Mouse (Mus musculus): ENCODE measurements at regions not wholly inside any gene's neighbourhood (a gene's known extent, or its start where the extent isn't known, plus 50 kb on each side); places are given as distances from the start of the nearest gene placed in this dataset.

DNA sequence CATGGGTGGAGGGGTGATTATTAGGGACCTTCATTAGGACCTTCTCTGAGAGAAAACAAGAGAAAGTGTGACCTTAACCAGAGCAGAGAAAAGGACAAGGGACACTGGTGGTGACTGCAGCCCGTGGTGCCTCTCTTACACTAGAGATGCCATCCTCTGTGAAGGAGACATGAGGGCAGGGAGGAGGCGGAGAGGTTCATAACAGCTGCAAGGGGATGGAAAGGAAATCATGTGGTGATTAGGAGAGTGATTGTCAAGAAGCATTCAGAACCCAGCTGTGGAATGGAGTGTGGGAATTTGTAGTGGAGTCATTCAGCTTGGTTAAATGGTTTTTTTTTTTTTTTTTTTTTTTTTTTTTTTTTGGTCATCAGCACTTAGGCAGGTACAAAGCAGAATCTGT lies 64.7 kb upstream of the Dnah5 start:
- no peaks in the 10 kb centered on the region for H3K27me3 ChIP-seq
- CTCF ChIA-PET, result interaction anchor here (1.1 kb wide), 1 partner anchor 219 kb away, joined by 4 read pairs; no protein-coding TSS in a partner anchor
- no peak for TF ChIP-seq CTCF (IDR thresholded peaks at IDR 0.05)
- in situ Hi-C loops (cut with MboI; ENCODE audit: low pct_unique_long_range_greater_than_20kb), result no loop called here
- POLR2A ChIA-PET, result interaction anchor here (0.6 to 1.1 kb wide), 3 partner anchors 23 to 222 kb away, joined by 4 to 10 read pairs (median 8); no protein-coding TSS in a partner anchor
- ATAC-seq (no peak), DNase-seq (ENCODE audit: low read depth, low spot score) (no peak)

GRCm38 (mm10) chr15:28140301-28140700 lies 63.3 kb upstream of the Dnah5 start:
- ChIA-PET POLR2A (no interaction called here), CTCF (interaction anchor here (3.3 kb wide), 1 partner anchor 17 kb away, joined by 9 read pairs; no protein-coding TSS in a partner anchor)
- in situ Hi-C loops (cut with MboI; ENCODE audit: low pct_unique_long_range_greater_than_20kb), result no loop called here
- ATAC-seq (no peak), DNase-seq (ENCODE audit: low read depth, low spot score) (no peak)
- no peaks in the 10 kb centered on the region for H3K27me3 ChIP-seq
- no peak for TF ChIP-seq CTCF (IDR thresholded peaks at IDR 0.05)

DNA sequence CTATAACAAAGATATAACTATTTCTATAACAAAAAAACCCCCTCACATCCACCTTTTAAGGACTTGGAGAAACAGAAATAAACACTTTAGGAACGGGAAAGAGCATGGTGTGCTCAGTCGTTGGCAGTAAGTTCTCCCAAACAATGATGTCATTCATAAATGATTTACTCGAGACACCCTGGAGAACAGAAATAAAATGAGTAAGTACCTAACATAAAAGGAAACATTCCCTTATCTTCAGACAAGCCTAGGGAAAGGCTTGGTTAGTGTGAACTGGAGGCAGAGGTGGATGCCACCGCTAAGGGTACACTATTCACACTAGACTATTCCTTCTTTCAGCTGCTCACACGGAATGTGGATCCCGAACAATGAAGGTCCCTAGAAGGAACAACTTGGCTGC lies 62.2 kb upstream of the Dnah5 start:
- ATAC-seq, result peak; percentile 85

DNA sequence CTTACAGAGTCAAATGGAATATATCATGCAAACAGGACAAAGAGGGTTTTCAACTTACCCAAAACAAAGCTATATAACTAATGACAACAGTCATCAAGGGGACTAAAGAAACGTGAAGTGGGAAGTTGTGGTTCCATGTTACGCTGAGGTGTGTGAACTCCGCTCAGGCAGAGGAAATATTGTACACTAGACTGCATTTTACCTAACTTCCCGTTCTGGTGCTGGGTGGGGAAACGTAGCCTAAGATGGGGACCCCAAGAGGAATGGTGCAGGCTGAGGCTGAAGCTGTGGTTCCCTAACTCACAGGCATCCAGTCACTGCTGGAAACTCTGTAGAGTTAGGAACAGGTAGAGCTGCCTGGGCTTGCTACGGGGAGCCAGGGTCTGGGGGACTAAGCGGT lies 59.3 kb upstream of the Dnah5 start:
- no peak for ATAC-seq
- H3K27me3 ChIP-seq, result no peaks in the 10 kb centered on the region
- CTCF ChIA-PET, result interaction anchor here (1.5 kb wide), 1 partner anchor 12 kb away, joined by 3 read pairs; no protein-coding TSS in a partner anchor
- POLR2A ChIA-PET, result no interaction called here
- DNase-seq (ENCODE audit: low read depth, low spot score), result no peak
- no peak for TF ChIP-seq CTCF (IDR thresholded peaks at IDR 0.05)
- in situ Hi-C loops (cut with MboI; ENCODE audit: low pct_unique_long_range_greater_than_20kb), result no loop called here

More for the DNA sequence above, 62.2 kb upstream of the Dnah5 start:
- H3K27me3 ChIP-seq, result no peaks in the 10 kb centered on the region
- ChIA-PET POLR2A (interaction anchor here (1.1 kb wide), 1 partner anchor 77 kb away, joined by 3 read pairs; no protein-coding TSS in a partner anchor), CTCF (interaction anchor here (1.2 to 3.3 kb wide), 3 partner anchors 10 to 221 kb away, joined by 4 to 9 read pairs (median 6); no protein-coding TSS in a partner anchor)
- DNase-seq (ENCODE audit: low read depth, low spot score), result no peak
- in situ Hi-C loops (cut with MboI; ENCODE audit: low pct_unique_long_range_greater_than_20kb), result no loop called here
- no peak for TF ChIP-seq CTCF (IDR thresholded peaks at IDR 0.05)

DNA sequence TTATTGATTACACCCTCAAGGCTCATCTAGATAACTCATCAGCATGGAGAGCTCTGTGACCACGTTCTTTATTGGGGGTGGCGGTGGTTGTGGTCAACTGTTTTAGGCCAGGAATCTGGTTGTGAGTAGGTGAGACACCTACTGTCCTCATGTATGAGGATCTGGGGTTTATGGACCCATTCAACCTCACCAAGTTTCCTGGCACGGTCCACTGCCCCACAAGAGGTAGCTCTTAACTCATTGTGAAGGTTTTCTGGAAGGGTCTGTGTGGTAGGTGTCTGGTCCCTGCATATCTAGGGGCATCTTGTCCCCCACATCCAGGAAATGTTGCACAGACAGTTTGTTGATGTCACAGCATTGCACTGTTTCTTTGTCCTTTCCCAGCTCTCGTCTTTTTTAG lies 58.7 kb upstream of the Dnah5 start:
- no peaks in the 10 kb centered on the region for H3K27me3 ChIP-seq
- CTCF ChIA-PET, result interaction anchor here (1.5 kb wide), 1 partner anchor 11 kb away, joined by 3 read pairs; no protein-coding TSS in a partner anchor
- TF ChIP-seq CTCF (IDR thresholded peaks at IDR 0.05), result no peak
- in situ Hi-C loops (cut with MboI; ENCODE audit: low pct_unique_long_range_greater_than_20kb), result no loop called here
- ATAC-seq (no peak), DNase-seq (ENCODE audit: low read depth, low spot score) (no peak)
- POLR2A ChIA-PET, result no interaction called here

GRCm38 (mm10) chr15:28151678-28152077 lies 51.9 kb upstream of the Dnah5 start:
- POLR2A ChIA-PET, result no interaction called here
- CTCF ChIA-PET, result interaction anchor here (0.8 to 2.0 kb wide), 4 partner anchors 10 to 47 kb away, joined by 3 to 5 read pairs (median 4); no protein-coding TSS in a partner anchor
- in situ Hi-C loops (cut with MboI; ENCODE audit: low pct_unique_long_range_greater_than_20kb), result no loop called here
- H3K27me3 ChIP-seq, result no peaks in the 10 kb centered on the region
- DNase-seq (ENCODE audit: low read depth, low spot score), result no peak
- no peak for ATAC-seq
- no peak for TF ChIP-seq CTCF (IDR thresholded peaks at IDR 0.05)

Measured in Patski (cell line).